Mouse (Mus musculus): ENCODE measurements around the gene Pde2a. TPM values are rescaled to one million over a fixed set of nuclear protein-coding genes. Genes with fewer than 3 reads are reported as not detected.

The Pde2a gene
- polyA plus RNA-seq, 1 experiment from 2014 or later: 16.9 TPM

GRCm38 (mm10) chr7:101535102-101535501 is 113.6 kb downstream of the Pde2a start:
- no peaks in the 10 kb centered on the region for H3K4me1 ChIP-seq
- H3K9ac ChIP-seq: no peak overlapping the region
- 48% methylated on average over 10 of the region's 10 CpGs for WGBS
- ATAC-seq (ENCODE audit: borderline replicate concordance, extremely low read depth, low FRiP score, low TSS enrichment): no peak
- H3K27me3 ChIP-seq: no peaks in the 10 kb centered on the region; the same call in 1 of the 2 replicates
- no peak overlapping the region for H3K4me2 ChIP-seq
- H3K9me3 ChIP-seq: no peaks in the 10 kb centered on the region
- no peak overlapping the region for H3K27ac ChIP-seq
- no peak overlapping the region for H3K4me3 ChIP-seq
- no peaks in the 10 kb centered on the region for H3K36me3 ChIP-seq

DNA sequence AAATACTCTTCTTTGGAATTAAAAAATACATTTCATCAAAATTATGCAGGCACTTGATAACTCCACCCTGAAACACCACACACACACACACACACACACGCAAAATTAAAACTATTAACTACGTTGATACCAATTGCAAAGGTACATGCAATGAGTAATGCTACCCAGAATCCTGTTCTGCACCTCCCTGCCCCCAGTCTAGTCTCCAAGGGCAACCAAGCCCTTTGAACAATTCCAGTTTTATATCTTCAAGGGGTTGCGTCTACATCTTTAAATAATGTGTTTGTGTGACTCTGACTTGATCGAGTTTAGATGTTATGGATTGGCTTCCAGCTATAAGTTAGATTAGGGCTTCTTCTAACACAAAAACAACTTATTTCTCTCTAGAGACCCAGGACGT is 114.0 kb downstream of the Pde2a start:
- H3K4me3 ChIP-seq: no peak overlapping the region
- H3K27me3 ChIP-seq: no peaks in the 10 kb centered on the region; the same call in 1 of the 2 replicates
- WGBS: 65% methylated on average over 5 of the region's 5 CpGs

DNA sequence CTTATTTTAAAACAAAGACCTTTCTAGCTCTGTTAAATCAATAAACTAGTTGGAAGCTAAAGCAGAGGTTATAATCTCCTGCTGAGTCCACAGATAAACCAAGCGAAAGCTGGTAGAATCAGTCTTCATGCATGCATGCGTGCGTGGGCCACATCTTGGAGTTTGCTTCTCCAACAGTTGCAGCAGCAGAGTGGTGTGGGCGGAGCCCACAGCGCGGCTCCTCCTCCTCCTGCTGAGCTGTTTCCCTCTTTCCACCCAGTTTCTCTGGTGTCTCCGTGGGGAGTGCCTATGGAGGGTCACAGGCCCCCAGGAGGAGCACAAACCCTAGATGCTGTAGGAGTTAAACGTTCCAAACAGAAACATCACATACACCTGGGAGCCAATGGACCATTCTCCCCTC is 116.0 kb downstream of the Pde2a start:
- ATAC-seq (ENCODE audit: borderline replicate concordance, extremely low read depth, low FRiP score, low TSS enrichment): no peak
- Histone ChIP-seq H3K27me3 (no peaks in the 10 kb centered on the region; the same call in 1 of the 2 replicates), H3K27ac (no peak overlapping the region), H3K4me1 (no peaks in the 10 kb centered on the region), H3K4me2 (no peak overlapping the region), H3K4me3 (no peak overlapping the region), H3K36me3 (no peaks in the 10 kb centered on the region), H3K9ac (no peak overlapping the region), H3K9me3 (no peaks in the 10 kb centered on the region)
- 41% methylated on average over 8 of the region's 8 CpGs for WGBS

More for the DNA sequence above, 114.0 kb downstream of the Pde2a start:
- no peaks in the 10 kb centered on the region for H3K4me1 ChIP-seq
- H3K4me2 ChIP-seq: no peak overlapping the region
- no peak overlapping the region for H3K27ac ChIP-seq
- ATAC-seq (ENCODE audit: borderline replicate concordance, extremely low read depth, low FRiP score, low TSS enrichment): no peak
- H3K9ac ChIP-seq: no peak overlapping the region
- H3K9me3 ChIP-seq: no peaks in the 10 kb centered on the region
- no peaks in the 10 kb centered on the region for H3K36me3 ChIP-seq

DNA sequence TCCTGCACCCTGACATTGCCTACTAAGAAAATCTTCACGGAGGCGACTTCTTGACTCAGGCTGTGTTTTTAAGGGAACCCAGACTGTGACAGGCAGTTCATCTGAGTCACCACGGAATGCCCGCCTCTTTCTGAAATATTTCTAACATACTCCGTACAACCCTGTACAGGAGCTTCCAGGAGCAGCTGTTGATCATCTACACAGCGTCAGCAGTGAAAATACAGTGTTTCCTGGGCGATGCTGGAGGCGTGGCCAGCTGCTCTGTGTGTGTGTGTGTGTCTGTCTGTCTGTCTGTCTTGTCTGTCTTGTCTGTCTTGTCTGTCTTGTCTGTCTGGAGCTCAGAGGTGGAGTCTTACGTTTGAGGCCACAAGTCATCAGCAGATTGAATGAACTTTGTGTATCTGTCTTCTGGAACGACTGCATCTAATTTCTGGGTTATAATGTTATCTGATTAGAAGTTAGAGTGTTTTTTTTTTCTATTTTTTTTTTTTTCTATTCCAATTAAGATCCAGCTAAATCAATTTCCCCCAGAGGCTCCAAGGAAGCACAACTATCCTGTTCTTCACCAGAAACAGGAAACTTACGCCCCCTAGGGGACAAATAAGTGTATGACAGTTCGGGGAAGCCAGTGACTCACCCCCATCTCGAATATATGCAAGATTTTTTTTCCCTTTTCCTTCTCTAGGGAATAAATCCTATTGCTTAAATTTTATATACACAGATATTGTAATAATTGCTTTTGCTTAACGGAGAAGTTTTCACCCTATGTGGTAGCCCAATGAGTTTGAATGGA is 116.8 kb downstream of the Pde2a start:
- Histone ChIP-seq H3K27ac (no peak overlapping the region), H3K36me3 (no peaks in the 10 kb centered on the region), H3K9ac (no peak overlapping the region), H3K27me3 (no peaks in the 10 kb centered on the region; the same call in 1 of the 2 replicates), H3K4me2 (no peak overlapping the region), H3K4me1 (no peaks in the 10 kb centered on the region), H3K4me3 (no peak overlapping the region), H3K9me3 (no peaks in the 10 kb centered on the region)
- WGBS: 29% methylated on average over 14 of the region's 14 CpGs
- ATAC-seq (ENCODE audit: borderline replicate concordance, extremely low read depth, low FRiP score, low TSS enrichment): no peak

DNA sequence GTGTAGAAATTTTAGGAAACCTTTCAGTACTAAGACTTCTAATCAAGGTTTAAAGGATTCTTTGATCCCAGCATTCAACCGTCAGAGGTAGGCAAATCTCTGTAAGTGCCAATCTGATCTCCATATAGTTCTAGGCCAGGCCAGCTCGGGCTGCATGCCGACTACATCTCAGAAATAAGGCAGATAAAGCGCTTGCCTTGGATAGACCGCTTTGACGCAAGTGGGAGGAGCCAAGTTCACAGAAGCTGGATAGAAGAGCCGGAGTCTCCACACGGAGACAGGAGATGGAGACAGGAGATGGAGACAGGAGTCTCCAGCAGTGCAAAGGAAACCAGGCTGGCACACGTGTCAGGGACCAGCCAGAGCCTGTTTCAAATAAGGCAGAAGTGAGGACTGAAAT is 118.3 kb downstream of the Pde2a start:
- H3K4me3 ChIP-seq: no peak overlapping the region
- no peak overlapping the region for H3K27ac ChIP-seq
- no peaks in the 10 kb centered on the region for H3K36me3 ChIP-seq
- no peaks in the 10 kb centered on the region; the same call in 1 of the 2 replicates for H3K27me3 ChIP-seq
- 41% methylated on average over 9 of the region's 9 CpGs for WGBS
- H3K4me2 ChIP-seq: no peak overlapping the region
- no peaks in the 10 kb centered on the region for H3K9me3 ChIP-seq
- ATAC-seq (ENCODE audit: borderline replicate concordance, extremely low read depth, low FRiP score, low TSS enrichment): no peak
- no peak overlapping the region for H3K9ac ChIP-seq
- no peaks in the 10 kb centered on the region for H3K4me1 ChIP-seq

GRCm38 (mm10) chr7:101540684-101541083 is 119.2 kb downstream of the Pde2a start:
- Histone ChIP-seq H3K9me3 (no peaks in the 10 kb centered on the region), H3K4me1 (no peaks in the 10 kb centered on the region), H3K27me3 (no peaks in the 10 kb centered on the region; the same call in 1 of the 2 replicates), H3K36me3 (no peaks in the 10 kb centered on the region), H3K4me3 (no peak overlapping the region), H3K27ac (no peak overlapping the region), H3K4me2 (no peak overlapping the region), H3K9ac (no peak overlapping the region)
- ATAC-seq (ENCODE audit: borderline replicate concordance, extremely low read depth, low FRiP score, low TSS enrichment): no peak
- whole genome bisulfite sequencing: 48% methylated on average over 5 of the region's 5 CpGs

DNA sequence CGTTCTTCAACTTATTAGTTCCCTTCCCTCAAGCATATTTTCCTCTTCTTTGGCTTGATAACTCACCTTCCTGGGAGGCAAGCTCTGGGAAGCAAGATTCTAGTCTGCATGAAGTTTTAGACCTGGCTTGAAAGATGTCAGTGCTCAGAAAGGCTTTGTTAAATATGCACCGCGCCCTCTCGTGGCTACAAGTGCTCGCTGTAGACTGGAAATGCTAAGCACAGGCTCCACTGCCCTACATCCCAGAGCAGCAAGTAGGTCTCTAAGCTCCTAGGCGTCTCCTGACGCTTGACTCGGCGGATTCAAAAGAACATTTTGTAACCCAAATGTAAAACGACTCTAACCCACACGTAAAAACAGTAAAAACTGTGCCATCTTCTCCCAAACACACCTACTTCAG is 119.6 kb downstream of the Pde2a start:
- H3K4me3 ChIP-seq: no peak overlapping the region
- no peak overlapping the region for H3K9ac ChIP-seq
- no peaks in the 10 kb centered on the region for H3K9me3 ChIP-seq
- H3K27me3 ChIP-seq: no peaks in the 10 kb centered on the region; the same call in 1 of the 2 replicates
- WGBS: 4% methylated on average over 11 of the region's 11 CpGs
- H3K4me1 ChIP-seq: no peaks in the 10 kb centered on the region
- H3K36me3 ChIP-seq: no peaks in the 10 kb centered on the region
- no peak for ATAC-seq (ENCODE audit: borderline replicate concordance, extremely low read depth, low FRiP score, low TSS enrichment)
- H3K4me2 ChIP-seq: no peak overlapping the region
- H3K27ac ChIP-seq: no peak overlapping the region

DNA sequence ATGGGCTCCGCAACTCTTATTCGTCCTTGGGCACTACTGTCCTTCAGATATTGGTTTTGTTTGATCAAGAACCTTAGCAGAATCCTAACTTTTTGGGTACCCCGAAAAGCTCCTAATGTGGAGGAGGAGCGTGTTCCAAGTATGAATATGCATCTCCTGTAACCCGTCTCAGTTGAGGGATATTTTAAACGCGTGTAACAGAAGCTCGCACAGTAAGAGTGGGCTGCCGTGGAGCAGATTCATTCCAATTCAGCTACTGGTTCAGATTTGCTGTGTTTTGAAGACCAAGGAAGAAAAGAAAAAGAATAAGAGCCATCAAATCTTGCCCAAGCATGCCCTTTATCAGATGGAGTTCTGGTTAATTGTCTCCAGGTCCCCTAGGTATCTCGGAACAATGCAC is 120.2 kb downstream of the Pde2a start:
- H3K4me3 ChIP-seq: no peak overlapping the region
- 81% methylated on average over 10 of the region's 10 CpGs for WGBS

DNA sequence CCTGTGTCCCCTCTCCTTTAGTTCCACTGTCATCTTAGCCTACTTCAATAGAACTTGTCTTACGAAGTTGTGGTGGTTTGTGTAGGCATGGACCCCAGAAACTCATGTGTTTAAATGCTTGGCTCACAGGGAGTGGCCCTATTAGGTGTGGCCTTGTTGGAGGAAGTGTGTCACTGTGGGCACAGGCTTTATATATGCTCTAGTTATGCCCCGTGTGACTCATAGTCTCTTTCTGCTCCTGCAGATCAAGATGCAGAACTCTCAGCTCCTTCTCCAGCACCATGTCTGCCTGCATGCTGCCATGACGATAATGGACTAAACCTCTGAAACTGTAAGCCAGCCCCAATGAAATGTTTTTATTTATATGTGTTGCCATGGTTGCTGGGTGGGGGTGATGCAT is 126.2 kb downstream of the Pde2a start:
- Histone ChIP-seq H3K9ac (no peak overlapping the region), H3K4me2 (no peak overlapping the region), H3K27ac (no peak overlapping the region), H3K9me3 (no peaks in the 10 kb centered on the region), H3K4me1 (no peaks in the 10 kb centered on the region), H3K4me3 (no peak overlapping the region), H3K27me3 (no peaks in the 10 kb centered on the region), H3K36me3 (no peaks in the 10 kb centered on the region)
- ATAC-seq (ENCODE audit: borderline replicate concordance, extremely low read depth, low FRiP score, low TSS enrichment): no peak
- 84% methylated on average over 3 of the region's 3 CpGs for WGBS

More for the DNA sequence above, 120.2 kb downstream of the Pde2a start:
- H3K9ac ChIP-seq: no peak overlapping the region
- no peaks in the 10 kb centered on the region; the same call in 1 of the 2 replicates for H3K27me3 ChIP-seq
- H3K36me3 ChIP-seq: no peaks in the 10 kb centered on the region
- no peak overlapping the region for H3K27ac ChIP-seq
- H3K4me1 ChIP-seq: no peaks in the 10 kb centered on the region
- H3K4me2 ChIP-seq: no peak overlapping the region
- H3K9me3 ChIP-seq: no peaks in the 10 kb centered on the region
- ATAC-seq (ENCODE audit: borderline replicate concordance, extremely low read depth, low FRiP score, low TSS enrichment): no peak

- H3K4me2 ChIP-seq: no peak overlapping the region
- H3K9ac ChIP-seq: no peak overlapping the region
- no peak overlapping the region for H3K27ac ChIP-seq
- no peaks in the 10 kb centered on the region for H3K4me1 ChIP-seq
- H3K27me3 ChIP-seq: no peaks in the 10 kb centered on the region
- ATAC-seq (ENCODE audit: borderline replicate concordance, extremely low read depth, low FRiP score, low TSS enrichment): no peak
- H3K9me3 ChIP-seq: no peaks in the 10 kb centered on the region
- no peak overlapping the region for H3K4me3 ChIP-seq
- WGBS: 76% methylated on average over 3 of the region's 3 CpGs
- H3K36me3 ChIP-seq: no peaks in the 10 kb centered on the region
These were observed 127.8 kb downstream of the Pde2a start for GRCm38 (mm10) chr7:101549266-101549665.

DNA sequence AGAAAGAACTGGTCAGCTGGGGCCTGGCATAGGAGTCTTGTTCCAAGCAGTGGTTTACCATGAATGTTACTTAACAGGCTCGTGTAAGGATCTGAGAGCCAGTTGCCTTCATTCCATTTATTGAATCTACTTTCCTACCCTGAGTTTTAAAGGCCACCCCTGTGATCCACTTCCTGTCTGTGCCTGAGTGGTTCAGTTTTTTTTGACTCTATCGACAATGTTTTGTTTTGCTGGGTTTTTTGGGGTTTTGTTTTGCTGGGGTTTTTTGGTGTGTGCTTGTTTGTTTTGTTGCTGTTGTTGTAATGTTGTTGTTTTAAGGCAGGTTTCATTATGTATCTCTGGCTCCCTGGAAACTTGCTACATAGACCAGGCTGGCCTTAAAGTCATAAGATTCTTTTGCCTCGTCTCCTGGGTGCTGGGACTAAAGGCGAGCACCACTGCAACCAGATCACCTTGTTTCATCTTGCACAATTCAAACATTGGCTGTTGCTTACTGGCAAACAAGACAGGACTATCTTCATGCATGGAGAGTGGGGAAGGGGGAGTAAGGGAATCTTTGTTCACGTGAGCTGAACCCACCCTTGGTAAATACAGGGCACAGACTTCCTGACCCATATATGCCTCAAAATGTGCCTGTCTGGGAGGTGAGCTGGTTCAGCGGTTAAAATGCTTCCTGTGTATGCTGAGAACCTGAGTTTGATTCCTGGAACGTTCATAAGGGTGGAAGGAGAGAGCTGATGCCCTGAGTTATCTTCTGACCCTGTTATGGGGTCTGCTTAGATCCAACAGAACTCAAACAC is 129.4 kb downstream of the Pde2a start:
- Histone ChIP-seq H3K9ac (no peak overlapping the region), H3K4me1 (no peaks in the 10 kb centered on the region), H3K36me3 (no peaks in the 10 kb centered on the region), H3K9me3 (no peaks in the 10 kb centered on the region), H3K4me2 (no peak overlapping the region), H3K27ac (no peak overlapping the region), H3K27me3 (no peaks in the 10 kb centered on the region), H3K4me3 (no peak overlapping the region)
- ATAC-seq (ENCODE audit: borderline replicate concordance, extremely low read depth, low FRiP score, low TSS enrichment): no peak
- WGBS: 45% methylated on average over 7 of the region's 7 CpGs

- H3K27ac ChIP-seq: no peak overlapping the region
- H3K4me3 ChIP-seq: no peak overlapping the region
- H3K36me3 ChIP-seq: no peaks in the 10 kb centered on the region
- no peaks in the 10 kb centered on the region for H3K27me3 ChIP-seq
- 92% methylated on average over 1 of the region's 1 CpGs for WGBS
- H3K4me2 ChIP-seq: no peak overlapping the region
- ATAC-seq (ENCODE audit: borderline replicate concordance, extremely low read depth, low FRiP score, low TSS enrichment): no peak
- no peaks in the 10 kb centered on the region for H3K9me3 ChIP-seq
- H3K4me1 ChIP-seq: no peaks in the 10 kb centered on the region
- no peak overlapping the region for H3K9ac ChIP-seq
These were observed 130.0 kb downstream of the Pde2a start for GRCm38 (mm10) chr7:101551530-101551929.
